Mouse (Mus musculus): Measurements from ENCODE around the gene Ilk. TPM values are rescaled to one million over a fixed set of nuclear protein-coding genes. Genes with fewer than 3 reads are reported as not detected.
A peak's percentile ranks its signal among the peaks of the same experiment; 100 is the strongest.

Gene Ilk
- total RNA-seq (2014; rRNA removed) (146 and 157 TPM in 2 replicates), polyA plus RNA-seq (2015; fragmentation: Nextera tagmentation; extraction: Ambion mirVana) (159 and 161 TPM in 2 replicates)

- WGBS = 1% methylated on average over 48 of the region's 62 CpGs
- peak; percentile 97 for ATAC-seq
- Histone ChIP-seq H3K9ac (peak within 1 kb of the TSS; percentile 74), H3K9me3 (ENCODE audit: low read length) (no peaks in the 10 kb centered on the region), H3K36me3 (ENCODE audit: insufficient read depth) (peaks cover 47% of the 10 kb centered on the region), H3K27me3 (ENCODE audit: insufficient read depth, low read length) (no peaks in the 10 kb centered on the region), H3K27ac (ENCODE audit: low read depth, low read length) (peak within 1 kb of the TSS; percentile 71), H3K4me3 (ENCODE audit: low read depth, low read length) (peak within 1 kb of the TSS; percentile 81), H3K4me1 (ENCODE audit: insufficient read depth) (peaks cover 9% of the 10 kb centered on the region), H3K4me2 (ENCODE audit: low read depth) (peak within 1 kb of the TSS; percentile 96)
- DNase-seq = peak; percentile 92
- no peak for TF ChIP-seq CTCF (IDR thresholded peaks at IDR 0.05; ENCODE audit: low read depth)
These were observed at the start of gene Ilk for GRCm38 (mm10) chr7:105736264-105736901. Ilk (plus strand) TSS chr7:105736592.

GRCm38 (mm10) chr7:105690875-105691274, 45.5 kb upstream of the Ilk start:
- H3K36me3 ChIP-seq (ENCODE audit: insufficient read depth) = no peaks in the 10 kb centered on the region
- 81% methylated on average over 1 of the region's 1 CpGs for WGBS
- H3K9ac ChIP-seq = no peak overlapping the region

GRCm38 (mm10) chr7:105703184-105703583, 33.2 kb upstream of the Ilk start:
- Histone ChIP-seq H3K9me3 (ENCODE audit: low read length) (no peaks in the 10 kb centered on the region), H3K36me3 (ENCODE audit: insufficient read depth) (no peaks in the 10 kb centered on the region), H3K4me1 (ENCODE audit: insufficient read depth) (no peaks in the 10 kb centered on the region), H3K27me3 (ENCODE audit: insufficient read depth, low read length) (no peaks in the 10 kb centered on the region), H3K4me2 (ENCODE audit: low read depth) (no peak overlapping the region), H3K9ac (no peak overlapping the region), H3K4me3 (ENCODE audit: low read depth, low read length) (no peak overlapping the region), H3K27ac (ENCODE audit: low read depth, low read length) (no peak overlapping the region)
- 86% methylated on average over 16 of the region's 16 CpGs for WGBS
- ATAC-seq (no peak), DNase-seq (no peak)
- no peak for TF ChIP-seq CTCF (IDR thresholded peaks at IDR 0.05; ENCODE audit: low read depth)

More at GRCm38 (mm10) chr7:105690875-105691274, 45.5 kb upstream of the Ilk start:
- no peaks in the 10 kb centered on the region for H3K9me3 ChIP-seq (ENCODE audit: low read length)
- no peaks in the 10 kb centered on the region for H3K27me3 ChIP-seq (ENCODE audit: insufficient read depth, low read length)
- no peaks in the 10 kb centered on the region for H3K4me1 ChIP-seq (ENCODE audit: insufficient read depth)
- no peak overlapping the region for H3K4me3 ChIP-seq (ENCODE audit: low read depth, low read length)
- no peak for ATAC-seq
- H3K4me2 ChIP-seq (ENCODE audit: low read depth) = no peak overlapping the region
- no peak overlapping the region for H3K27ac ChIP-seq (ENCODE audit: low read depth, low read length)
- TF ChIP-seq CTCF (IDR thresholded peaks at IDR 0.05; ENCODE audit: low read depth) = no peak
- no peak for DNase-seq

GRCm38 (mm10) chr7:105703816-105704215, 32.6 kb upstream of the Ilk start:
- no peak overlapping the region for H3K9ac ChIP-seq
- 87% methylated on average over 4 of the region's 4 CpGs for WGBS
- no peaks in the 10 kb centered on the region for H3K36me3 ChIP-seq (ENCODE audit: insufficient read depth)
- ATAC-seq = no peak
- H3K27ac ChIP-seq (ENCODE audit: low read depth, low read length) = no peak overlapping the region
- H3K4me2 ChIP-seq (ENCODE audit: low read depth) = no peak overlapping the region
- no peak overlapping the region for H3K4me3 ChIP-seq (ENCODE audit: low read depth, low read length)
- no peaks in the 10 kb centered on the region for H3K4me1 ChIP-seq (ENCODE audit: insufficient read depth)
- no peak for TF ChIP-seq CTCF (IDR thresholded peaks at IDR 0.05; ENCODE audit: low read depth)
- no peak for DNase-seq
- no peaks in the 10 kb centered on the region for H3K9me3 ChIP-seq (ENCODE audit: low read length)
- no peaks in the 10 kb centered on the region for H3K27me3 ChIP-seq (ENCODE audit: insufficient read depth, low read length)

GRCm38 (mm10) chr7:105708733-105709132, 27.7 kb upstream of the Ilk start:
- H3K9ac ChIP-seq = no peak overlapping the region
- H3K27ac ChIP-seq (ENCODE audit: low read depth, low read length) = no peak overlapping the region
- no peak for ATAC-seq
- no peak for DNase-seq
- H3K36me3 ChIP-seq (ENCODE audit: insufficient read depth) = no peaks in the 10 kb centered on the region
- TF ChIP-seq CTCF (IDR thresholded peaks at IDR 0.05; ENCODE audit: low read depth) = no peak
- H3K9me3 ChIP-seq (ENCODE audit: low read length) = no peaks in the 10 kb centered on the region
- no peak overlapping the region for H3K4me3 ChIP-seq (ENCODE audit: low read depth, low read length)
- H3K27me3 ChIP-seq (ENCODE audit: insufficient read depth, low read length) = no peaks in the 10 kb centered on the region
- no peak overlapping the region for H3K4me2 ChIP-seq (ENCODE audit: low read depth)
- no peaks in the 10 kb centered on the region for H3K4me1 ChIP-seq (ENCODE audit: insufficient read depth)
- 94% methylated on average over 5 of the region's 5 CpGs for WGBS

- DNase-seq = no peak
- H3K4me2 ChIP-seq (ENCODE audit: low read depth) = no peak overlapping the region
- H3K36me3 ChIP-seq (ENCODE audit: insufficient read depth) = no peaks in the 10 kb centered on the region
- TF ChIP-seq CTCF (IDR thresholded peaks at IDR 0.05; ENCODE audit: low read depth) = no peak
- 63% methylated on average over 3 of the region's 3 CpGs for WGBS
- H3K4me3 ChIP-seq (ENCODE audit: low read depth, low read length) = no peak overlapping the region
- ATAC-seq = no peak
- no peak overlapping the region for H3K27ac ChIP-seq (ENCODE audit: low read depth, low read length)
- no peaks in the 10 kb centered on the region for H3K27me3 ChIP-seq (ENCODE audit: insufficient read depth, low read length)
- no peaks in the 10 kb centered on the region for H3K9me3 ChIP-seq (ENCODE audit: low read length)
- H3K4me1 ChIP-seq (ENCODE audit: insufficient read depth) = no peaks in the 10 kb centered on the region
- no peak overlapping the region for H3K9ac ChIP-seq
These were observed 21.0 kb upstream of the Ilk start for GRCm38 (mm10) chr7:105715366-105715765.

GRCm38 (mm10) chr7:105721916-105722315, 14.5 kb upstream of the Ilk start:
- no peak for DNase-seq
- no peak overlapping the region for H3K4me2 ChIP-seq (ENCODE audit: low read depth)
- ATAC-seq = no peak
- no peak for TF ChIP-seq CTCF (IDR thresholded peaks at IDR 0.05; ENCODE audit: low read depth)
- H3K4me1 ChIP-seq (ENCODE audit: insufficient read depth) = no peaks in the 10 kb centered on the region
- no peak overlapping the region for H3K4me3 ChIP-seq (ENCODE audit: low read depth, low read length)
- 56% methylated on average over 2 of the region's 2 CpGs for WGBS
- no peak overlapping the region for H3K27ac ChIP-seq (ENCODE audit: low read depth, low read length)
- H3K36me3 ChIP-seq (ENCODE audit: insufficient read depth) = no peaks in the 10 kb centered on the region
- H3K9ac ChIP-seq = no peak overlapping the region
- no peaks in the 10 kb centered on the region for H3K9me3 ChIP-seq (ENCODE audit: low read length)
- no peaks in the 10 kb centered on the region for H3K27me3 ChIP-seq (ENCODE audit: insufficient read depth, low read length)

Measured in forebrain, postnatal 0 days (tissue).